7 mouse cellular contexts compared by ENCODE assay signal in genomic region chr6:91685896-91686295, GRCm38 (mm10). TPM values are rescaled to one million over a fixed set of nuclear protein-coding genes. Genes with fewer than 3 reads are reported as not detected.
A peak's percentile ranks its signal among the peaks of the same experiment; 100 is the strongest.
DNase-seq lines count a peak whose midpoint lies in the region; ATAC-seq and TF ChIP-seq lines count a peak whose summit lies in the region.

No protein-coding gene starts in this region.

- no peak for TF ChIP-seq CTCF in ES-Bruce4 (IDR thresholded peaks at IDR 0.05; ENCODE audit: low read depth, low read length)
- no peak for TF ChIP-seq CTCF in bone marrow, adult 2 months (IDR thresholded peaks at IDR 0.05; ENCODE audit: control insufficient read depth, insufficient read depth, low read length)
- no peak for TF ChIP-seq CTCF in lung, postnatal 0 days (IDR thresholded peaks at IDR 0.05)

- H3K36me3 ChIP-seq in ES-Bruce4 (ENCODE audit: control insufficient read depth, insufficient read depth, low read length, poor library complexity, severe bottlenecking) = no peaks in the 10 kb centered on the region
- H3K36me3 ChIP-seq in hindbrain, embryonic 11.5 days (ENCODE audit: control insufficient read depth, insufficient read depth, low read length) = no peaks in the 10 kb centered on the region
- no peaks in the 10 kb centered on the region for H3K36me3 ChIP-seq in lung, postnatal 0 days (ENCODE audit: insufficient read depth, low read length)

- intact Hi-C loops in gastrocnemius, postnatal 14 days (cut with DNase I; ENCODE audit: low total_unique reads) = loop anchor here (5.0 kb wide), 1 partner anchor 41 kb away; no protein-coding TSS in a partner anchor

- DNase-seq in hindbrain, embryonic 11.5 days (ENCODE audit: low spot score) = no peak
- no peak for DNase-seq in lung, postnatal 0 days (ENCODE audit: low spot score)
- no peak for DNase-seq in gastrocnemius, postnatal 14 days

- no peak for ATAC-seq in hindbrain, embryonic 11.5 days (ENCODE audit: low FRiP score)
- ATAC-seq in lung, postnatal 0 days = no peak
- no peak for ATAC-seq in megakaryocyte progenitor cell, adult 5-6 weeks (replicated peaks; ENCODE audit: poor library complexity)
- ATAC-seq in frontal cortex, adult (ENCODE audit: low TSS enrichment) = no peak

- H3K9me3 ChIP-seq in ES-Bruce4 (replicated peaks; ENCODE audit: control insufficient read depth, insufficient read depth, low read length, poor library complexity, severe bottlenecking) = no peaks in the 10 kb centered on the region
- no peaks in the 10 kb centered on the region for H3K9me3 ChIP-seq in hindbrain, embryonic 11.5 days (ENCODE audit: control insufficient read depth, low read length)
- H3K9me3 ChIP-seq in lung, postnatal 0 days (ENCODE audit: low read length) = no peaks in the 10 kb centered on the region

- 71% methylated on average over 7 of the region's 7 CpGs for WGBS in bone marrow, adult 2 months
- WGBS in hindbrain, embryonic 11.5 days = 78% methylated on average over 7 of the region's 7 CpGs
- WGBS in lung, postnatal 0 days = 60% methylated on average over 7 of the region's 7 CpGs

- peaks cover 11% of the 10 kb centered on the region for H3K4me1 ChIP-seq in ES-Bruce4 (ENCODE audit: control insufficient read depth, insufficient read depth, low read length)
- peaks cover 7% of the 10 kb centered on the region for H3K4me1 ChIP-seq in bone marrow, adult 2 months (ENCODE audit: control insufficient read depth, insufficient read depth, low read length)
- H3K4me1 ChIP-seq in hindbrain, embryonic 11.5 days (replicated peaks; ENCODE audit: control insufficient read depth, insufficient read depth, low read length) = peaks cover 10% of the 10 kb centered on the region
- H3K4me1 ChIP-seq in lung, postnatal 0 days (ENCODE audit: insufficient read depth, low read depth, low read length) = peaks cover 20% of the 10 kb centered on the region

- TF ChIP-seq POLR2A in ES-Bruce4 (IDR thresholded peaks at IDR 0.05; ENCODE audit: insufficient read depth, low read length) = no peak
- no peak for TF ChIP-seq POLR2A in bone marrow, adult 2 months (IDR thresholded peaks at IDR 0.05; ENCODE audit: borderline replicate concordance, control insufficient read depth, low read depth, low read length)

- no peak for TF ChIP-seq EP300 in ES-Bruce4 (IDR thresholded peaks at IDR 0.05; ENCODE audit: insufficient read depth, low read depth, low read length)
- no peak for TF ChIP-seq EP300 in lung, postnatal 0 days (IDR thresholded peaks at IDR 0.05)

- H3K27ac ChIP-seq in ES-Bruce4 (ENCODE audit: insufficient read depth, low read length) = no peak overlapping the region
- no peak overlapping the region for H3K27ac ChIP-seq in bone marrow, adult 2 months (ENCODE audit: control insufficient read depth, insufficient read depth, low read depth, low read length, poor library complexity)
- no peak overlapping the region for H3K27ac ChIP-seq in hindbrain, embryonic 11.5 days (ENCODE audit: low read depth, low read length)
- peak overlapping the region; percentile 29; the same call in 1 of the 2 replicates for H3K27ac ChIP-seq in lung, postnatal 0 days (ENCODE audit: low read length)

- H3K4me2 ChIP-seq in hindbrain, embryonic 11.5 days (replicated peaks; ENCODE audit: low read depth, low read length) = peak overlapping the region; percentile 69; the same call in 1 of the 2 replicates
- peak overlapping the region; percentile 97 for H3K4me2 ChIP-seq in lung, postnatal 0 days (replicated peaks; ENCODE audit: low read depth, low read length)

- H3K9ac ChIP-seq in ES-Bruce4 (ENCODE audit: low read depth, poor library complexity, severe bottlenecking) = no peak overlapping the region
- H3K9ac ChIP-seq in hindbrain, embryonic 11.5 days (ENCODE audit: low read depth, low read length) = no peak overlapping the region
- no peak overlapping the region for H3K9ac ChIP-seq in lung, postnatal 0 days (replicated peaks; ENCODE audit: low read depth)

- H3K27me3 ChIP-seq in ES-Bruce4 (ENCODE audit: control insufficient read depth, insufficient read depth, low read length, poor library complexity, severe bottlenecking) = no peaks in the 10 kb centered on the region
- H3K27me3 ChIP-seq in hindbrain, embryonic 11.5 days (ENCODE audit: control insufficient read depth, insufficient read depth, low read length) = no peaks in the 10 kb centered on the region
- H3K27me3 ChIP-seq in lung, postnatal 0 days (replicated peaks; ENCODE audit: insufficient read depth, low read length) = no peaks in the 10 kb centered on the region

- H3K4me3 ChIP-seq in ES-Bruce4 (ENCODE audit: low read depth, low read length) = peak overlapping the region; percentile 5
- peak overlapping the region; percentile 29 for H3K4me3 ChIP-seq in bone marrow, adult 2 months (replicated peaks; ENCODE audit: control insufficient read depth, low read depth, low read length)
- H3K4me3 ChIP-seq in hindbrain, embryonic 11.5 days (ENCODE audit: low read depth, low read length) = peak overlapping the region; percentile 86; the same call in 1 of the 2 replicates
- H3K4me3 ChIP-seq in lung, postnatal 0 days (ENCODE audit: low read depth, low read length) = peak overlapping the region; percentile 89

RNA-seq across cellular contexts. Expression of gene Slc6a6, which starts 2.0 kb away (rescaled TPM):
- 109 and 114 TPM in 2 replicates for polyA plus RNA-seq in ES-Bruce4 (2011; ENCODE audit: insufficient read depth, insufficient read length, low read depth, missing spikeins)
- polyA plus RNA-seq in bone marrow, adult 2 months (2011; ENCODE audit: insufficient read depth, insufficient read length, low replicate concordance, missing spikeins) = 18.5 and 36.3 TPM in 2 replicates
- polyA plus RNA-seq in hindbrain, embryonic 11.5 days (2014; fragmentation: Nextera tagmentation; extraction: Ambion mirVana) = 46.6 and 64.0 TPM in 2 replicates
- 92.6 and 119 TPM in 2 replicates for polyA plus RNA-seq in lung, postnatal 0 days (2015; fragmentation: Nextera tagmentation; extraction: Ambion mirVana)
- 30.6 and 34.6 TPM in 2 replicates for total RNA-seq in megakaryocyte progenitor cell, adult 5-6 weeks (2015)
- 20.7 and 26.7 TPM in 2 replicates for total RNA-seq in megakaryocyte progenitor cell, adult 5-6 weeks (2017)
- total RNA-seq in gastrocnemius, postnatal 14 days (2021) = 10 to 100 TPM; 33.5 to 39.8 TPM

Comparison
In these comparisons a context has a peak if more than half of its experiments do, and no peak if none do; other contexts are left out.
1. H3K4me3 ChIP-seq: peak in every context shown above with its lines; median percentile 89 in lung, postnatal 0 days; 86 in hindbrain, embryonic 11.5 days; 29 in bone marrow, adult 2 months; 5 in ES-Bruce4.